Mouse (Mus musculus): ENCODE data around the gene Mapk1. TPM values are rescaled to one million over a fixed set of nuclear protein-coding genes. Genes with fewer than 3 reads are reported as not detected.

The Mapk1 gene
- polyA plus RNA-seq, 1 experiment = 77.2 TPM

- Histone ChIP-seq H3K4me3 (ENCODE audit: insufficient read depth, poor library complexity, severe bottlenecking) (no peak overlapping the region), H3K79me3 (ENCODE audit: low read depth) (peaks cover 3% of the 10 kb centered on the region), H3K79me2 (ENCODE audit: control insufficient read depth, insufficient read depth) (no peaks in the 10 kb centered on the region), H3ac (ENCODE audit: control insufficient read depth, insufficient read length, low read depth) (no peak overlapping the region), H3K36me3 (ENCODE audit: control insufficient read depth, insufficient read depth) (peaks cover 91% of the 10 kb centered on the region), H3K27me3 (ENCODE audit: control insufficient read depth, insufficient read depth, insufficient read length) (no peaks in the 10 kb centered on the region)
- no peak for TF ChIP-seq MYOG (IDR thresholded peaks at IDR 0.05; ENCODE audit: control insufficient read depth, extremely low read depth, insufficient read length)
- no peak for TF ChIP-seq FOSL1 (IDR thresholded peaks at IDR 0.05; ENCODE audit: insufficient read depth, low read length, poor library complexity, severe bottlenecking)
- no peak for TF ChIP-seq USF1 (IDR thresholded peaks at IDR 0.05; ENCODE audit: low read depth)
- TF ChIP-seq CEBPB (IDR thresholded peaks at IDR 0.05; ENCODE audit: low read depth) = no peak
- TF ChIP-seq MYOD1 (IDR thresholded peaks at IDR 0.05; ENCODE audit: control insufficient read depth, insufficient read length, low read depth) = no peak
- no peak for TF ChIP-seq MAX (IDR thresholded peaks at IDR 0.05)
Observed at GRCm38 (mm10) chr16:17033754-17034153, 50.6 kb downstream of the Mapk1 start.

- Histone ChIP-seq H3K27me3 (ENCODE audit: control insufficient read depth, insufficient read depth, insufficient read length) (no peaks in the 10 kb centered on the region), H3K36me3 (ENCODE audit: control insufficient read depth, insufficient read depth) (peaks cover 93% of the 10 kb centered on the region), H3K4me3 (ENCODE audit: insufficient read depth, poor library complexity, severe bottlenecking) (no peak overlapping the region), H3ac (ENCODE audit: control insufficient read depth, insufficient read length, low read depth) (no peak overlapping the region), H3K79me3 (ENCODE audit: low read depth) (no peaks in the 10 kb centered on the region), H3K79me2 (ENCODE audit: control insufficient read depth, insufficient read depth) (no peaks in the 10 kb centered on the region)
- TF ChIP-seq MAX (IDR thresholded peaks at IDR 0.05) (no peak), MYOD1 (IDR thresholded peaks at IDR 0.05; ENCODE audit: control insufficient read depth, insufficient read length, low read depth) (no peak), MYOG (IDR thresholded peaks at IDR 0.05; ENCODE audit: control insufficient read depth, extremely low read depth, insufficient read length) (no peak), CTCF (IDR thresholded peaks at IDR 0.05; ENCODE audit: control insufficient read depth, insufficient read depth, insufficient read length) (no peak), FOSL1 (IDR thresholded peaks at IDR 0.05; ENCODE audit: insufficient read depth, low read length, poor library complexity, severe bottlenecking) (no peak), USF1 (IDR thresholded peaks at IDR 0.05; ENCODE audit: low read depth) (no peak), CEBPB (IDR thresholded peaks at IDR 0.05; ENCODE audit: low read depth) (no peak)
Observed at GRCm38 (mm10) chr16:17040716-17041115, 57.5 kb downstream of the Mapk1 start.

GRCm38 (mm10) chr16:17041417-17041816 lies 58.2 kb downstream of the Mapk1 start:
- TF ChIP-seq FOSL1 (IDR thresholded peaks at IDR 0.05; ENCODE audit: insufficient read depth, low read length, poor library complexity, severe bottlenecking) = no peak
- TF ChIP-seq USF1 (IDR thresholded peaks at IDR 0.05; ENCODE audit: low read depth) = no peak
- no peak for TF ChIP-seq MYOG (IDR thresholded peaks at IDR 0.05; ENCODE audit: control insufficient read depth, extremely low read depth, insufficient read length)
- no peak for TF ChIP-seq MYOD1 (IDR thresholded peaks at IDR 0.05; ENCODE audit: control insufficient read depth, insufficient read length, low read depth)
- no peak for TF ChIP-seq MAX (IDR thresholded peaks at IDR 0.05)
- no peak for TF ChIP-seq CTCF (IDR thresholded peaks at IDR 0.05; ENCODE audit: control insufficient read depth, insufficient read depth, insufficient read length)
- TF ChIP-seq CEBPB (IDR thresholded peaks at IDR 0.05; ENCODE audit: low read depth) = no peak
- Histone ChIP-seq H3K79me3 (ENCODE audit: low read depth) (no peaks in the 10 kb centered on the region), H3K27me3 (ENCODE audit: control insufficient read depth, insufficient read depth, insufficient read length) (no peaks in the 10 kb centered on the region), H3K36me3 (ENCODE audit: control insufficient read depth, insufficient read depth) (peaks cover 92% of the 10 kb centered on the region), H3ac (ENCODE audit: control insufficient read depth, insufficient read length, low read depth) (no peak overlapping the region), H3K4me3 (ENCODE audit: insufficient read depth, poor library complexity, severe bottlenecking) (no peak overlapping the region), H3K79me2 (ENCODE audit: control insufficient read depth, insufficient read depth) (no peaks in the 10 kb centered on the region)

- Histone ChIP-seq H3K27me3 (ENCODE audit: control insufficient read depth, insufficient read depth, insufficient read length) (no peaks in the 10 kb centered on the region), H3K79me2 (ENCODE audit: control insufficient read depth, insufficient read depth) (no peaks in the 10 kb centered on the region), H3K79me3 (ENCODE audit: low read depth) (no peaks in the 10 kb centered on the region), H3K36me3 (ENCODE audit: control insufficient read depth, insufficient read depth) (peaks cover 77% of the 10 kb centered on the region), H3K4me3 (ENCODE audit: insufficient read depth, poor library complexity, severe bottlenecking) (no peak overlapping the region), H3ac (ENCODE audit: control insufficient read depth, insufficient read length, low read depth) (no peak overlapping the region)
- TF ChIP-seq FOSL1 (IDR thresholded peaks at IDR 0.05; ENCODE audit: insufficient read depth, low read length, poor library complexity, severe bottlenecking) (no peak), MYOD1 (IDR thresholded peaks at IDR 0.05; ENCODE audit: control insufficient read depth, insufficient read length, low read depth) (no peak), MAX (IDR thresholded peaks at IDR 0.05) (no peak), CTCF (IDR thresholded peaks at IDR 0.05; ENCODE audit: control insufficient read depth, insufficient read depth, insufficient read length) (no peak), USF1 (IDR thresholded peaks at IDR 0.05; ENCODE audit: low read depth) (no peak), CEBPB (IDR thresholded peaks at IDR 0.05; ENCODE audit: low read depth) (no peak), MYOG (IDR thresholded peaks at IDR 0.05; ENCODE audit: control insufficient read depth, extremely low read depth, insufficient read length) (no peak)
Observed at GRCm38 (mm10) chr16:17044320-17044719, 61.1 kb downstream of the Mapk1 start.

- H3K4me3 ChIP-seq (ENCODE audit: insufficient read depth, poor library complexity, severe bottlenecking) = no peak overlapping the region
- no peaks in the 10 kb centered on the region for H3K27me3 ChIP-seq (ENCODE audit: control insufficient read depth, insufficient read depth, insufficient read length)
- no peak for TF ChIP-seq USF1 (IDR thresholded peaks at IDR 0.05; ENCODE audit: low read depth)
- TF ChIP-seq MYOD1 (IDR thresholded peaks at IDR 0.05; ENCODE audit: control insufficient read depth, insufficient read length, low read depth) = no peak
- TF ChIP-seq FOSL1 (IDR thresholded peaks at IDR 0.05; ENCODE audit: insufficient read depth, low read length, poor library complexity, severe bottlenecking) = no peak
- TF ChIP-seq MAX (IDR thresholded peaks at IDR 0.05) = no peak
- TF ChIP-seq MYOG (IDR thresholded peaks at IDR 0.05; ENCODE audit: control insufficient read depth, extremely low read depth, insufficient read length) = no peak
- TF ChIP-seq CTCF (IDR thresholded peaks at IDR 0.05; ENCODE audit: control insufficient read depth, insufficient read depth, insufficient read length) = no peak
- no peak for TF ChIP-seq CEBPB (IDR thresholded peaks at IDR 0.05; ENCODE audit: low read depth)
- peaks cover 73% of the 10 kb centered on the region for H3K36me3 ChIP-seq (ENCODE audit: control insufficient read depth, insufficient read depth)
- H3K79me2 ChIP-seq (ENCODE audit: control insufficient read depth, insufficient read depth) = no peaks in the 10 kb centered on the region
- no peaks in the 10 kb centered on the region for H3K79me3 ChIP-seq (ENCODE audit: low read depth)
- no peak overlapping the region for H3ac ChIP-seq (ENCODE audit: control insufficient read depth, insufficient read length, low read depth)
Observed at GRCm38 (mm10) chr16:17045287-17045686, 62.1 kb downstream of the Mapk1 start.

GRCm38 (mm10) chr16:17049886-17050285 lies 66.7 kb downstream of the Mapk1 start:
- TF ChIP-seq CTCF (IDR thresholded peaks at IDR 0.05; ENCODE audit: control insufficient read depth, insufficient read depth, insufficient read length) = no peak
- TF ChIP-seq MAX (IDR thresholded peaks at IDR 0.05) = no peak
- TF ChIP-seq CEBPB (IDR thresholded peaks at IDR 0.05; ENCODE audit: low read depth) = no peak
- no peak for TF ChIP-seq USF1 (IDR thresholded peaks at IDR 0.05; ENCODE audit: low read depth)
- TF ChIP-seq FOSL1 (IDR thresholded peaks at IDR 0.05; ENCODE audit: insufficient read depth, low read length, poor library complexity, severe bottlenecking) = no peak
- no peak for TF ChIP-seq MYOD1 (IDR thresholded peaks at IDR 0.05; ENCODE audit: control insufficient read depth, insufficient read length, low read depth)
- TF ChIP-seq MYOG (IDR thresholded peaks at IDR 0.05; ENCODE audit: control insufficient read depth, extremely low read depth, insufficient read length) = no peak
- H3K27me3 ChIP-seq (ENCODE audit: control insufficient read depth, insufficient read depth, insufficient read length) = no peaks in the 10 kb centered on the region
- no peaks in the 10 kb centered on the region for H3K79me3 ChIP-seq (ENCODE audit: low read depth)
- no peak overlapping the region for H3K4me3 ChIP-seq (ENCODE audit: insufficient read depth, poor library complexity, severe bottlenecking)
- H3K79me2 ChIP-seq (ENCODE audit: control insufficient read depth, insufficient read depth) = no peaks in the 10 kb centered on the region
- H3K36me3 ChIP-seq (ENCODE audit: control insufficient read depth, insufficient read depth) = peaks cover 37% of the 10 kb centered on the region
- H3ac ChIP-seq (ENCODE audit: control insufficient read depth, insufficient read length, low read depth) = no peak overlapping the region
